Mouse (Mus musculus) monocyte, adult 59 days (primary cell): ENCODE data around the gene Tmem184a. TPM values are rescaled to one million over a fixed set of nuclear protein-coding genes. Genes with fewer than 3 reads are reported as not detected.

Source experiments
- total RNA-seq, 2 experiments: library from RNA; stranded (reverse); gene quantifications; one replicate each; pipeline ENCODE4 v1.2.4; 2023

Gene Tmem184a
- not detected for total RNA-seq

DNA sequence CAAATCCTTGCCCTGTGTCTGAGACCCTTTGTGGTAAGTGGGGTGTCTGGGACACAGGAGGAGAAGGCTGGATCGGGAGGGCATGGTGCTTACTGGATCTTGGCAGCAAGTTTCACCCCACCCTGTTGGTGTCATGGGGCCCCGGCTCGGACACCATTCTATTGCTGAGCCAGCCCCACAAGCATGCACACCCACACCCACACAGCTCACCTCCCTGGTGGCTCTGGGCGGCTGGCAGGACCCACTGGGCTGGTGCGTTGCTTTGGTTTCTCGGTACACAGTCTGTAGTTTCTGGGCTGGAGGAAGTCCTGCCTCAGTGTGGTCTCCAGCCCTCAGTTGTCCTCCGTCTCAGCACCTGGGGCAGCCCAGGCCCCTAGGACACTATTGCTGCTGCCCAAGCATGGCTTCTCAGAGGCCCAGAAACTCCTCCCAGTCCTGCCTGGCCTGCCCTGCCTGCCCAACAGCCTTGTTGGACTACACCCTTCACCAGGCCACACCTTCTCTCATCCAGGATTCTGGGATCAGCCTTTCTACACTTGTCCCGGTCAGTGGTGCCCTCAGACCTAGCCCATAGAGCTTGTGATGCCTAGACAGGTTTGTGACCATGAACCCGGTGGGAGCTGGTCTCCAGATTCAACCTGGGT, at the start of gene Tmem184a:
TSS of gene Tmem184a (minus strand) at position 380 of the 644 bp plus-strand sequence.

DNA sequence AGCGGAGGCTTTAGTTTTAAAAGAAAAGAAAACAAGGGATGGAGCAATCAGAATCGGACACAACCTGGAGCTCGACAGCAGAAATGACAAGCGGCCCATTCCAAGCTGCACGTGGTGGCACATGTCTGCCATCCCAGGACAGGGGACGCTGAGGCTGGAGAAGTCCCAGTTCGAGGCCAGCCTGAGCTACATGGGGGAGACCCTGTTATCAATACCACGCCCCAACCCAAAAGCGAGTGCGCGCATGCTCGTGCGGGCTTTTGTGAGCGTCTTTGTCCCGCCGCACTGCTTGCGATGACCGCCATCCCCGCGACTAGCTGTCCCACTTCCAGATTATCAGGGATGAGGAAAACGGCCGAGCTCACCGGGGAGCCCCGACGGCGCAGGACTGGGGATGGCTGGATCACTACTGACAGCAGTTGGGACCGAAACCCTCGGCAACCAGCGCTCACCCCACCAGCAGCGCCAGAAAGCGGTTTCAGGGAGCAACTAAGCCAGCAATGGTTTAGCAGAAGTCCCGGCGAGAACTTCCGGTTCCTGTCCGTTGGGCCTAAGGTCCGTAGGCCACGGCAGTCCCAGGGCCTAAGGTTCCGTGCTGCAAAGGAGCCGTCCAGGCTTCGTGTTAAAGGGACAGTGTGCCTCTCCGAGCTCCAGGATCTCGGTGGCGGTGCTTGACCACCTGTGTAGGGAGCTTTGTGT, 6.8 kb upstream of the Tmem184a start, which contains the start of the genes Gm26938 and Psmg3:
TSS of gene Gm26938 (minus strand) at position 51 of the 699 bp plus-strand sequence.
TSS of gene Psmg3 (minus strand) at position 529 of the 699 bp plus-strand sequence.

DNA sequence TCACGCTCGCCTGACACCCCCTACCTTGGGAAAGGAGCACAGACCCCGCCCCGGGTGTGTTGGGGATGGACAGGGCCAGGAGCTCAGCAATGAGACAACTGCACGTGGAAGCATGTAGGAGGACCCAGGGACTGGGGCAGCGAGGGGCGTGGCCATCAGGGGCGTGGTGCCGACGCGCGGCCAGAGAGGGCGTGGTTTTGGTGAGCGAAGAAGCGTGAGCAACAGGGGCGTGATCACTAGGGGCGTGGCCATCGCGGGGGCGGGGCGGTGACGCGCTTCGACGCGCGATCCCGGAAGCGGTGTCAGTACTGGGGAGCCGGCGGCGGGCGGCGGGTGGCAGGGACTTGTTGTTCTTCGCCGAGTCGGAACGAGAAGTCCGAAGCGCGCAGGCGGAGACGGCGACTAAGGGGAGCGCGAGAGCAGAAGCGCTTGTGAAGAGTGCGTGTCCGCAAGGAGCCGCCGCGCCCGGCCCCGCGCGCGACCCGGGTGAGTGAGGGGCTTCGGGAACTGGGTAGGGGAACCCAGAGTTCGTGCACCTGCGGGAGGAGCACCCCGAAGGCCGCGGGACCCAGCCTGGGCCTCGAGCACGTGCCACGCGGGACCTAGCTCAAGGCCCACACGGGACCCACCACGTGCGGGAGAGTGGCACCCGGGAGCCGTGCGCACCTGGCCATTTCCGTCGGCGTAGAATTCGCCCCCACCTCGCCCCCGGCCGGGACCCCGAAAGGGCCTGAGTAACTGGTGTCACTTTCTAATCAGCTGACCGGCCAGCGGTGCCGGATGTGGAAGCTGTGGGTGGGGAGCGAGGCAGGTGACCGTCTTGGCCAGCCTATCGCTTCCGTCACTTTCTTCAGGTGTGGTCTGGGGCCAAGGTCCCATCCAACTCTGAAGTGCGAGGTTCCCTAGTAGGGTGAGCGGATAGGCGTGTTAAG, 28.2 kb downstream of the Tmem184a start, which contains the start of gene Mafk:
TSS of gene Mafk (plus strand) at position 287 of the 932 bp plus-strand sequence.

DNA sequence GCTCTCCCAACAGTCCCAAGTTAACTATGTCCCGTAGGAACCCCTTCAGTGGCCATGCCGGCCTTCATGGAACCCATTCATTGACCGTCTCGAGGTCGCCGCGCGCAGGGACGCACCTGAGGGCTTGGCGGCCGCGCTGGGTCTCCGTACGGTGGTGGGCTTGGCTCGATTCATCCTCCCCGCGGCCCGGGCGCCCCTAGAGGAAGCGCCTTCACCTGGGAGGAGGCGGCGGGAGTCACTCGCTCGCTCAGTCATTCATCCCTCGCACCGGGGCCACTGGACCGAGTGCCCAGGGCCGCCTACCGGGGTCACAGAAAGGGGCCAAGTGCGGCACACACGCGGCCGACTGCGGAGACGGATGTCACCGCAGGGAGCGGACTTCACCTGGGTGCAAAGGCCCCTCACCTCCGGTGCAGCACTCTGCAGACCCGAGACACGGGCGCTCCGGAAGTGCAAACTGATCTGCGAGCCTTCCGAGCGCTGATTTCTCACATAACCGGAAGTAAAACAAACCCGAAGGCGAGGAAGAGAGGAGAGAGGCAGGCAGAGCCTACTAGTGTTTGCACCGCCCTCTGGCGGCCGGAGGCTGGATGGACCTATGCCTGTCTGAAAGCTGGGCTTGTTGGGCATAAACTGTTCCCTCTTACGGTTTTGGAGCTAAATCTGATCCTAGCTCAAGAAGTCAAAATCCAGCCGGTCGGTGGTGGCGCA, 44.3 kb downstream of the Tmem184a start, which contains the start of gene Ints1:
TSS of gene Ints1 (minus strand) at position 459 of the 711 bp plus-strand sequence.

Other genes with a start within 250 kb of the Tmem184a start
- 1 to 10 TPM; 3.0 to 3.7 TPM for gene Micall2, start 83.6 kb downstream of the Tmem184a start, total RNA-seq
- gene Ints1, start 44.2 kb downstream of the Tmem184a start, total RNA-seq = 10 to 100 TPM; 40.3 to 49.8 TPM
- 100 to 1,000 TPM; 138 to 170 TPM for gene Mafk, start 28.4 kb downstream of the Tmem184a start, total RNA-seq
- gene Gm26938, start 6.5 kb upstream of the Tmem184a start, total RNA-seq = not detected
- gene Psmg3, start 7.0 kb upstream of the Tmem184a start, total RNA-seq = 10 to 100 TPM; 11.1 to 12.5 TPM
- gene Elfn1, start 88.0 kb upstream of the Tmem184a start, total RNA-seq = not detected